Mouse (Mus musculus): ENCODE data around the gene Treh. TPM values are rescaled to one million over a fixed set of nuclear protein-coding genes. Genes with fewer than 3 reads are reported as not detected.

Gene Treh
- polyA plus RNA-seq, 1 experiment: 183 TPM

DNA sequence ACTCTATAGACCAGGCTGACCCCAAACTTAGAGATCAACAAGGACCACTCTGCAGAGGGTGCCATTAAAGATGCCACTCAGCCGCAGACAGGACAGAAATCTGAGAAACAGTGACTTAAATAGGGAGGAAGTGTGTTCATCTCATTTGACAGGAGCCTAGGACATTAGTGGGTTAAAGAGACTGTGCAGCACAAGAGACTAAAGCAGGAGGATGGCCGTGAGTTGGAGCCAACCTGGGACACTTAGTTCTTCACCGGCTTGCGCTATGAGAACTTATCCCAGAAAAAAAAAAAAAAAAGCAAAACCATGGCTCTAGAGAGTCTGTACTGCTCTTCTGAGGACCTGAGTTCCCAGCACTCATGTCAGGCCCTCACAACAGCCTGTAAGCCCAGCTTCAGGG is 25.4 kb upstream of the Treh start:
- no peak overlapping the region for H3K4me3 ChIP-seq (ENCODE audit: low read depth, low read length)
- H3K27me3 ChIP-seq (ENCODE audit: control insufficient read depth, insufficient read depth, low read length): no peaks in the 10 kb centered on the region
- H3K27ac ChIP-seq (ENCODE audit: insufficient read depth, low read depth, low read length): no peak overlapping the region
- H3K36me3 ChIP-seq (ENCODE audit: control insufficient read depth, insufficient read depth, low read length): no peaks in the 10 kb centered on the region
- WGBS: 83% methylated on average over 4 of the region's 4 CpGs
- peaks cover 8% of the 10 kb centered on the region for H3K4me1 ChIP-seq (ENCODE audit: control insufficient read depth, insufficient read depth, insufficient read length, low read length)
- TF ChIP-seq CTCF (IDR thresholded peaks at IDR 0.05; ENCODE audit: extremely low read depth, insufficient read length, insufficient replicate concordance, low read depth, low read length) (no peak), POLR2A (IDR thresholded peaks at IDR 0.05; ENCODE audit: low read depth, low read length) (no peak)

DNA sequence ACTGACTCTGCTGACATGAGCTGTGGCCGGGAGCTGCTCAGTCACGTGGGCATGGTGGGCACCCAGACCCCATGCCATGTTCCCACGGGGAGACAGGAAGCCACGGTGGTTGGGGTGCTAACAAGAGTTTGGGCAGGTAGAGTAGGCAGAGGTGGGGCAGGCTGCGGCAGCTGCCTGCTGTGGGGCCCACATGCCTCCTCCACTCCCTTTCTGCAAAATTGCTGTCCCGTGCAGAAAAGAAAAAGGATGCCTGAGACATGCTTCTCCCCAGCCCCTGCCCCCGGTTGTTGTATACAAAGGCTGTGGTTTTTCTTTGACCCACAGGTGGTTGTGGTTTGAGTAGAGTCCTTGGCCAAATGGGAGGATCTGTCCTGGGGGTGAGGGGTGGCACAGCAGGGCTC is 24.2 kb upstream of the Treh start:
- TF ChIP-seq POLR2A (IDR thresholded peaks at IDR 0.05; ENCODE audit: low read depth, low read length): no peak
- no peak for TF ChIP-seq CTCF (IDR thresholded peaks at IDR 0.05; ENCODE audit: extremely low read depth, insufficient read length, insufficient replicate concordance, low read depth, low read length)
- no peak overlapping the region for H3K4me3 ChIP-seq (ENCODE audit: low read depth, low read length)
- no peak overlapping the region for H3K27ac ChIP-seq (ENCODE audit: insufficient read depth, low read depth, low read length)
- peaks cover 8% of the 10 kb centered on the region for H3K4me1 ChIP-seq (ENCODE audit: control insufficient read depth, insufficient read depth, insufficient read length, low read length)
- H3K27me3 ChIP-seq (ENCODE audit: control insufficient read depth, insufficient read depth, low read length): no peaks in the 10 kb centered on the region
- no peaks in the 10 kb centered on the region for H3K36me3 ChIP-seq (ENCODE audit: control insufficient read depth, insufficient read depth, low read length)
- 71% methylated on average over 7 of the region's 7 CpGs for WGBS

DNA sequence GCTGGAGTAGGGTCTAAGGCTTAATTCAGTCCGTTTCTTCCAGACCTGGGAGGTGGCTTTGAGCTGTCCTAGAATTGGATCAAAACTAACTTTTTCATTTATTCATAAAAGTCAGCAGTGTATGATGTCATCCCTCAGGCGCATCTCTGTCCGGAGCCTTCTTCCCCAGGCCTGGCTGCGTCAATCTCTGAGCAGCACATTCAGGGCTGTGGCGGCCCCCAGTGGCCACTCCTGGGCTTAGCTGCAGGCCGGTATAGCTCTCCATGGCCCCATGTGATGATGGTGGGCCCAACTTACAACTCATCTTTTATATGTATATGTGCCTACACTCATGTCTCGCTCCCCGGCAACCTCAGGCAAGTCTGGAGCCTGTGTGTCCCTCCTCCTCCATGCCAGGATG is 21.0 kb upstream of the Treh start:
- H3K4me3 ChIP-seq (ENCODE audit: low read depth, low read length): no peak overlapping the region
- no peaks in the 10 kb centered on the region for H3K36me3 ChIP-seq (ENCODE audit: control insufficient read depth, insufficient read depth, low read length)
- H3K27me3 ChIP-seq (ENCODE audit: control insufficient read depth, insufficient read depth, low read length): no peaks in the 10 kb centered on the region
- 19% methylated on average over 8 of the region's 8 CpGs for WGBS
- peaks cover 4% of the 10 kb centered on the region for H3K4me1 ChIP-seq (ENCODE audit: control insufficient read depth, insufficient read depth, insufficient read length, low read length)
- H3K27ac ChIP-seq (ENCODE audit: insufficient read depth, low read depth, low read length): no peak overlapping the region
- TF ChIP-seq POLR2A (IDR thresholded peaks at IDR 0.05; ENCODE audit: low read depth, low read length) (0 out of 2 replicates have a peak, but pooled peaks have one; percentile 10), CTCF (IDR thresholded peaks at IDR 0.05; ENCODE audit: extremely low read depth, insufficient read length, insufficient replicate concordance, low read depth, low read length) (peak; percentile 79)

DNA sequence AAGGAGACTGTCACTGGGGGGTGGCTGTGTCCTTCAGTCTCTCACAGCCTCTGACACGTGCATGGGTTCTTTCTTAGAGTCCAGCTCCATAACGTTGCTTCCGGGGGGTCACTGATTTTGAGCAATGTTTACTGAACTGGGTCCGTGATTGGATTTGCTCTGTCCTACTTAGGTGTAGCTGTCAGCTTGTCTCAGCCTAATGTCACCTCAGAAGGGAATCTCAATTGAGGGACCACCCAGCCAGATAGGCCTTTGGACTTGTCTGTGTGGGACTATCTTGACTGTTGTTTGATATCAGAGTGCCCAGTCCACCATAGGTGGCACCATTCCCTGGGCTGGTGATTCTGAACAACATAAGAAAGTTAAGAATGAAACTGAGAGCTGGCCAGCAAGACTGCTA is 19.1 kb upstream of the Treh start:
- WGBS: 91% methylated on average over 4 of the region's 4 CpGs
- Histone ChIP-seq H3K27me3 (ENCODE audit: control insufficient read depth, insufficient read depth, low read length) (no peaks in the 10 kb centered on the region), H3K27ac (ENCODE audit: insufficient read depth, low read depth, low read length) (no peak overlapping the region), H3K4me3 (ENCODE audit: low read depth, low read length) (no peak overlapping the region), H3K36me3 (ENCODE audit: control insufficient read depth, insufficient read depth, low read length) (no peaks in the 10 kb centered on the region), H3K4me1 (ENCODE audit: control insufficient read depth, insufficient read depth, insufficient read length, low read length) (peaks cover 4% of the 10 kb centered on the region; the same call in 1 of the 2 replicates)
- TF ChIP-seq CTCF (IDR thresholded peaks at IDR 0.05; ENCODE audit: extremely low read depth, insufficient read length, insufficient replicate concordance, low read depth, low read length) (no peak), POLR2A (IDR thresholded peaks at IDR 0.05; ENCODE audit: low read depth, low read length) (no peak)

DNA sequence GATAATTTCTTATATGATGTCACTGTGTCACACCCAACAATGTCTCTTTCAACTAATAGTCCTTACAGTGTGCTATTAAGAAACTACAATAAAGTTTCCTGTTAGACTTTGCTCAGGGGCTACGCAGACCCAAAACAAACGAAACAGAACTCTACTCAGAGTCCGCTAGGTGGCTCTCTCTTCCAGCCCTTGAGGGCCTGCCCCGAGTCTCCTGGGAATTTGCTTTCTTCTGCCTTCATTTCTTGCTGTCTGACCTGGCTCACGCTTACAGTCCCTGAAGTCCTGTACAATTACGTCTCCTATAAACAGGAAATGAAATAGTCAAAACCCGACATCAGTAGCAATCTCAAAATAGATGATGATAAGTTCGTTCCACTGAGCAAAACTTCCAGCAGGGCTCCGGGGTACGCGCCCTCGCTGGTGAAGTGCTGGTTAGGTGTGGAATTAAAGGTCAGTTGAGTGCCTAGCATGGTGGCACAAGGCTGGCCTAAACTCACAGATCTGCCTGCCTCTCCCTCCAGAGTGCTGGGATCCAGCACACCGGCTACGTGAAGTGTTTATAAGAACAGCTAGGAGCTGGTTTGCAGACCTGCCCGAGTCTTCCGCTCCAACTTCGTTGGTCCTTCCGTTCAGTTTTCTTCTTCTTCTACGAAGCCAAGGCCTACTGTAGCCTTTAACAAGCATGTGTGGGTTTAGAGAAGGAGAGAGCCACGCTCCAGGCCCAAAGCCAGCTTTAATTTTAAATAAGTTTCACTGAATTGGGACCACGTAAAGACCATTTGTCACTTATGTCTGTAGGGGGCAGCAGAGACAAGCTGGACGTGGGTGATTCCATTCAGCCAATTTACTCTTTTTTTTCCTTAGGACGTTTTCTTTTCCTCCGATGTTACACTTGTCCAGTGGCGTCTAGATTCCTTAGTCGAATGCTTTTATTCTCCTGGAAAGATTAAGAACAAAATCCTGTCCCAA is 17.7 kb upstream of the Treh start:
- Histone ChIP-seq H3K4me3 (ENCODE audit: low read depth, low read length) (peak overlapping the region; percentile 49), H3K27me3 (ENCODE audit: control insufficient read depth, insufficient read depth, low read length) (no peaks in the 10 kb centered on the region), H3K36me3 (ENCODE audit: control insufficient read depth, insufficient read depth, low read length) (no peaks in the 10 kb centered on the region), H3K4me1 (ENCODE audit: control insufficient read depth, insufficient read depth, insufficient read length, low read length) (peaks cover 7% of the 10 kb centered on the region; the same call in 1 of the 2 replicates), H3K27ac (ENCODE audit: insufficient read depth, low read depth, low read length) (no peak overlapping the region)
- WGBS: 15% methylated on average over 26 of the region's 26 CpGs
- peak; percentile 83; the same call in 1 of the 2 replicates for TF ChIP-seq CTCF (IDR thresholded peaks at IDR 0.05; ENCODE audit: extremely low read depth, insufficient read length, insufficient replicate concordance, low read depth, low read length)
- no peak for TF ChIP-seq POLR2A (IDR thresholded peaks at IDR 0.05; ENCODE audit: low read depth, low read length)

DNA sequence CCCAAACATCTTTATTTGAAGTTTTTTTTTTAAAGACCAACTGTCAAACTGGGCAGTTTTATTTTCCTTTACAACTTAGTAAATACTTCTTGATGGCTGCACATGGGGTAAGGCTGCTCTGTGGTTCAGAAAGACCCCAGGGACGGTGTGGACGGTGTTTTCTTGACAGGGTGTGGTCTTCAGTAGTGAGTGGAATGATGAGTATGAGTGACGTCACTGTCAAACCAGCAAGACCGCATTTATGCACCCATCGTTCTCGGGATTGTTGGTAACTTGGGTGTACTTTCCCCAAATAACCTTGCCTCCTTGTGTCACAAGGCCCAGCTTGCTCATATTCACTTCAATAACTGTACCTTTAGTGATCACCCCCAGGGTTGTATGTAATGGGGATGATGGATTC is 9.3 kb upstream of the Treh start:
- H3K36me3 ChIP-seq (ENCODE audit: control insufficient read depth, insufficient read depth, low read length): no peaks in the 10 kb centered on the region
- WGBS: 83% methylated on average over 6 of the region's 6 CpGs
- peaks cover 5% of the 10 kb centered on the region; the same call in 1 of the 2 replicates for H3K4me1 ChIP-seq (ENCODE audit: control insufficient read depth, insufficient read depth, insufficient read length, low read length)
- H3K27ac ChIP-seq (ENCODE audit: insufficient read depth, low read depth, low read length): no peak overlapping the region
- no peaks in the 10 kb centered on the region for H3K27me3 ChIP-seq (ENCODE audit: control insufficient read depth, insufficient read depth, low read length)
- no peak overlapping the region for H3K4me3 ChIP-seq (ENCODE audit: low read depth, low read length)
- TF ChIP-seq POLR2A (IDR thresholded peaks at IDR 0.05; ENCODE audit: low read depth, low read length): no peak
- TF ChIP-seq CTCF (IDR thresholded peaks at IDR 0.05; ENCODE audit: extremely low read depth, insufficient read length, insufficient replicate concordance, low read depth, low read length): no peak

DNA sequence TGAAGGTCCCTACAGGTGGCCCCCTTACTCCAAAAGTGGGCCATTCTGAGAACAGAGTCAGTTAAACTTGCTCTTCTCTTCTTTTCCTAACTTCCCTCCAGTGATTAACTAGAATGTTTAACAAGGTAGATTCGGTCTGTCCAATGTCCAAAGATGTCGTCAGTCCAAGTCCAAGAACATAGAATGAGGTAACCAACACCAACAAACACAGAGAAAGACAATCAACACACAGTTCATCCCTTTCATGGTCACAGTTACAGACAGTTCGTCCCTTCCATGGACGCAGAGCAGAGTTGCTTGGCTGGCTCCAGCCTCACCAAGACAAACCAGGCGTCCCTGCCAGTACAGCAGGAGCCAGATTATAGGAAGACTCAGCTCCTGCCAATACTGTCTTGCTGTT is 1.6 kb upstream of the Treh start:
- H3K4me1 ChIP-seq (ENCODE audit: control insufficient read depth, insufficient read depth, insufficient read length, low read length): peaks cover 33% of the 10 kb centered on the region; the same call in 1 of the 2 replicates
- H3K4me3 ChIP-seq (ENCODE audit: low read depth, low read length): peak overlapping the region; percentile 13; the same call in 1 of the 2 replicates
- no peaks in the 10 kb centered on the region for H3K36me3 ChIP-seq (ENCODE audit: control insufficient read depth, insufficient read depth, low read length)
- peak overlapping the region; percentile 51; the same call in 1 of the 2 replicates for H3K27ac ChIP-seq (ENCODE audit: insufficient read depth, low read depth, low read length)
- 78% methylated on average over 5 of the region's 5 CpGs for WGBS
- TF ChIP-seq POLR2A (IDR thresholded peaks at IDR 0.05; ENCODE audit: low read depth, low read length): no peak
- TF ChIP-seq CTCF (IDR thresholded peaks at IDR 0.05; ENCODE audit: extremely low read depth, insufficient read length, insufficient replicate concordance, low read depth, low read length): no peak
- no peaks in the 10 kb centered on the region for H3K27me3 ChIP-seq (ENCODE audit: control insufficient read depth, insufficient read depth, low read length)

Measured in small intestine, adult 2 months (tissue).